Mouse (Mus musculus): ENCODE results near the gene Vsig2.

GRCm38 (mm10) chr9:37583594-37583993, 44.5 kb downstream of the Vsig2 start:
- no peak for TF ChIP-seq POLR2A (IDR thresholded peaks at IDR 0.05; ENCODE audit: borderline replicate concordance, insufficient read depth, low read length)
- no peak for TF ChIP-seq CTCF (IDR thresholded peaks at IDR 0.05; ENCODE audit: borderline replicate concordance, insufficient read depth, low read depth, low read length)
